In the genomic region with DNA sequence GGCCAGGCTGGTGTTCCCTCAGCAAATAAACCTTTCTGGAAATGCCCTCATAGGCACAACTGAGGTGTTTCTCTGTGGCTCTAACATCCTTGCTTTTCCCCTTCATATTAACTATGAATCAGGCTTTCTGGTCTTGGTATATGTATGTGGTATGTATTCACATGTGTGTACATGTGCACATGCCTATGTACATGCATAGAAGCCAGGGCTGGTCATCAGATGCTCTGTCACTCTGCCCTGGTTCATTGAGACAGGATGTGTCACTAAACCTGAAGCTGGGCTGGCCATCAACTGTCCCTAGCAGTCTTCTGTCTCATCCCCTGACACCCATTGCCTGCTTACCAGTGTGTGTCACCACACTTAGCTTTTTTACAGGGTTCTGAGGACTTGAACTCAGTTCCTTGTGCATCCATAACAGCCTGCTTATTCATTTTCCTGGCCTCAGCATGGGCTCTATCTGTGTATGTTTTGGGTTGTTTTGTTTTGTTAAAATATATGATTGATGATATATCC, we compare ENCODE assay signal across 33 mouse cellular contexts.
"Had no signal": no experiment of that assay in that cellular context is flagged by ENCODE, and none has a peak within 500 bp of the region (broad histone marks: within the 10 kb centered on the region; RNA-seq: fewer than 3 reads in every experiment).

No protein-coding gene starts in this region.

- H3K9ac ChIP-seq: heart, embryonic 12.5 days; heart, embryonic 13.5 days; heart, embryonic 15.5 days; hindbrain, embryonic 12.5 days; hindbrain, embryonic 13.5 days; hindbrain, embryonic 14.5 days; hindbrain, embryonic 15.5 days; intestine, embryonic 15.5 days; kidney, embryonic 15.5 days had no signal

- H3K4me1 ChIP-seq: heart, embryonic 15.5 days; hindbrain, embryonic 10.5 days; hindbrain, embryonic 12.5 days; hindbrain, embryonic 13.5 days; hindbrain, embryonic 15.5 days; intestine, embryonic 15.5 days; kidney, embryonic 15.5 days had no signal

- ATAC-seq: hindbrain, embryonic 16.5 days; hindbrain, postnatal 0 days; inflammation-experienced regulatory T-cells, adult 6 months; intestine, embryonic 15.5 days; intestine, embryonic 16.5 days; intestine, postnatal 0 days had no signal

- H3K27me3 ChIP-seq: heart, embryonic 12.5 days; heart, embryonic 13.5 days; heart, embryonic 15.5 days; hindbrain, embryonic 12.5 days; hindbrain, embryonic 13.5 days; hindbrain, embryonic 15.5 days; intestine, embryonic 15.5 days; kidney, embryonic 15.5 days had no signal

- DNase-seq: heart, postnatal 10 days; heart, postnatal 14 days; heart, postnatal 36 days; heart, postnatal 4 days; kidney, adult 11 months; kidney, adult 18-20 months; kidney, adult 2 months; kidney, adult 8-10 months; kidney, adult 9 months; kidney, postnatal 10 days; kidney, postnatal 14 days; kidney, postnatal 25 days; kidney, postnatal 36 days; kidney, postnatal 4 days; layer of hippocampus, adult 9-11 months; layer of hippocampus, postnatal 36 days had no signal

- H3K27ac ChIP-seq: heart, embryonic 13.5 days; heart, embryonic 15.5 days; hindbrain, embryonic 10.5 days; hindbrain, embryonic 12.5 days; hindbrain, embryonic 13.5 days; hindbrain, embryonic 14.5 days; hindbrain, embryonic 15.5 days; hindbrain, postnatal 0 days; intestine, embryonic 15.5 days; kidney, embryonic 15.5 days; kidney, postnatal 0 days; layer of hippocampus, adult 2 months had no signal

- H3K9me3 ChIP-seq: heart, embryonic 12.5 days; heart, embryonic 13.5 days; heart, embryonic 15.5 days; hindbrain, embryonic 10.5 days; hindbrain, embryonic 12.5 days; hindbrain, embryonic 13.5 days; hindbrain, embryonic 15.5 days; intestine, embryonic 15.5 days; kidney, embryonic 15.5 days had no signal

- H3K4me3 ChIP-seq: heart, embryonic 12.5 days; heart, embryonic 13.5 days; heart, embryonic 15.5 days; hindbrain, embryonic 10.5 days; hindbrain, embryonic 12.5 days; hindbrain, embryonic 13.5 days; hindbrain, embryonic 15.5 days; intestine, embryonic 15.5 days; kidney, embryonic 15.5 days; layer of hippocampus, adult 2 months had no signal
